Mouse (Mus musculus): Measurements from ENCODE around the gene Zfp995. TPM values are rescaled to one million over a fixed set of nuclear protein-coding genes. Genes with fewer than 3 reads are reported as not detected.
"Not testable (repeated sequence)": the region's sequence is repeated elsewhere in the genome, so short reads cannot be mapped to it uniquely, and the experiment has no call there.

Gene Zfp995
- 1 to 10 TPM; 1.6 TPM for total RNA-seq (2021)
- long read RNA-seq, experiment 1, partial matches to known transcripts: 3 of 6 reads
- long read RNA-seq, experiment 1, other reads (novel, unspliced or antisense): 2 of 6 reads
- long read RNA-seq, experiment 2, partial matches to known transcripts: 2 of 5 reads
- long read RNA-seq, experiment 2, other reads (novel, unspliced or antisense): 2 of 5 reads

DNA sequence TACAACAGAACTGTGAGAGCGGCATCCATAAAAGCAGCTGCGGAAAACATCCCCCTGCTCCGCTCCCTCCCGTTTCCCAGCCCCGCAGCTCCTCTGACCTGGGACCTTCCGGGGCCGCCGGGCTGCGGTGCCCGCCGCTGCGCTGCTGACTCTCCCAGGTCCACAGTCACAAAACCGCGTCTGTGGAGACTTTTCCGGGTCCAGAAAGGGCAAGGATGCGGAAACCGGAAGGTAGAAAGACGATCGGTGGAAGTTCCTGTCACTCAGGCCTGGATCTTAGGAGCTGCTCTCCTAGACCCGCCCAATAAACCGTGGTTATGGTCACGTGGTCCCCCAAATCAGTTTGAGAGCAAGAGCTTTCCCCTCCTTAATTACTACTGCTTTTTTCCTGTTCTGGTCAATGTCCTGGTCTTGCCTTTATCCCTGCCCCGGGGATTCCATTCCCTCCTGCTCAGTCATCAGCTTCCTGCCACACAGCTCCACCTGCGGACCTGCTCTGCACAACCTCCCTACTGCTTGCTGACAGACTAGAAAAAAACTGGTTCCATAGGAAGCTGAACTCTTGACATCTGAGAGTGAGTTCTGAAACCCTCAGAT, at the start of gene Zfp995:
Gene Zfp995, minus strand, starts transcription at position 471 of the 597 bp plus-strand sequence.
- peak; percentile 52 to 68 for DNase-seq
- intact Hi-C loops (cut with DNase I): not testable (repeated sequence)

DNA sequence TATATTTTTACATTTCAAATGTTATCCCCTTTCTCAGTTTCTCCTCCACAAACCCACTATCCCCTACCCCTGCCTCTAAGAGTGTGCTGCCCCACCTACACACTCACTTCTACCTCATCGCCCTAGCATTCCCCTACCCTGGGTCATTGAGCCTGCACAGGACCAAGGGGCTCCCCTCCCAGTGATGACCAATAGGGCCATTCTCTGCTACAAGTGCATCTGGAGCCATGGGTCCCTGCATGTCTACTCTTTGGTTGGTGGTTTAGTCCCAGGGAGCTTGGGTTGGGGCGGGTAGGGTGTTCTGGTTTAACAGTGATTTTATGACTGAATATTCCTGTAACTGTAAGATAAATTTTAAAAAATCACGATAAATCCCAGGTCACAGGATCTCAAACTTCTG, 687 bp downstream of the Zfp995 start:
- DNase-seq: no peak
- intact Hi-C loops (cut with DNase I): no loop called here

DNA sequence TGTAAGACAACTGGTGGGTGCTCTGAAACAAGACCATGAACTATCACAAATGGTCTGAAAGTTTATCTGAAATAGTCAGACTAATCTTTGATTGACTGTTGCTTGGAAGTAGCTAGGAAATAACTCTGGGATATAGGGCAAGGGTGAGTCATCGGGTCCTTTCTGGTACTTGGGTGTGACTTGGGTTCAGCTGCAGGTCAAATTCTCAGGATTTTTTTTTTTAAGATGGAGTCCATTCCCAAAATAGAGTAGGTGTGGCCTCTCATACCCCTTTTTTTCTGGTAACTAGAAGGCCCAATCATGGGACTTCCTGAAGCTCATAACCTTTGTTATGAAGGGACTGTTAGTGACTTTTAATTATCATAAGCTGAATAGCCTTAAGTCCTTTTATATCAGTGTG, 38.5 kb downstream of the Zfp995 start:
- intact Hi-C loops (cut with DNase I): no loop called here

DNA sequence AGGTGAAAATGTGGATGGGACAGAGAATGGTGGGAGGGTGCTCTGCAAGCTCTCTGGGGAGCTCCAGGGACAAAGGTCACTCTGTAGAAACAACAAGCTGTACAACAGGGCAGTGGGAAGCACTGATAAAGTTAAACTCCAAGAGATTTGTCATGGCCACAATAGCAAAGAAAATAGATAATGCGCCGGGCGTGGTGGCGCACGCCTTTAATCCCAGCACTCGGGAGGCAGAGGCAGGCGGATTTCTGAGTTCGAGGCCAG, 63.5 kb downstream of the Zfp995 start:
- DNase-seq; intact Hi-C loops (cut with DNase I): not testable (repeated sequence)

More for the DNA sequence above, 38.5 kb downstream of the Zfp995 start:
- DNase-seq: no peak

DNA sequence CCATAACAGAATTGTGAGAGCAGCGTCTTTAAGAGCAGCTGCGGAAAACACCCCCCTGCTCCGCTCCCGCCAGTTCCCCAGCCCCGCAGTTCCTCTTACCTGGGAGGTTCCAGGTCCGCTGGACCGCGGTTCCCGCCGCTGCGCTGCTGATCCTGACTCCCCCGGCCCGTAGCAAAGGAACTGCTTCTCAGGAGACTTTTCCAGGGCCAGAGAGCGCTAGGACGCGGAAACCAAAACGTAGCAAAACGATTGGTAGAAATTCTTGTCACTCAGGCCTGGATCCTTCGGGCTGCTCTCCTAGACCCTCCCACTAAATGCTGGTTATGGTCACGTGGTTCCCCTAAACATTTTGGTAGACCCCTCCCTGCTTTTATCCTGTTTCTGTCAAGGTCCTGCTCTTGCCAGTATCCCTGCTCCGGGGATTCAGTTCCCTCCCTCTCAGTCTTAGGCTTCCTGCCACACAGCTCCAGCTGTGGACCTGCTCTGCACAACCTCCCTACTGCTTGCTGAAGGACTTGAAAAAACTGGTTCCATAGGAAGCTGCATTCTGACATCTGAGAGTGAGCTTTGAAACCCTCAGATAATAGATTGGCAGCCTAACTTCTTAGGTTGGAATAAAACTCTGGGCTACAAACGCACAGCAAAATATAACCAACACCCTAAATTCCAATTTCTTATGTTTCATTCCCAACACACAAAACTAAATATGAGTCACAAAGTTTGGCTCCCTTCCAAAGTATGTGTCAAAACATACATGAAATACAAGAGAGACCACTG, 64.0 kb downstream of the Zfp995 start, which contains the start of gene Zfp820:
Gene Zfp820, minus strand, starts transcription at position 228 of the 777 bp plus-strand sequence.
- intact Hi-C loops (cut with DNase I): no loop called here
- DNase-seq: peak; percentile 55 to 70

DNA sequence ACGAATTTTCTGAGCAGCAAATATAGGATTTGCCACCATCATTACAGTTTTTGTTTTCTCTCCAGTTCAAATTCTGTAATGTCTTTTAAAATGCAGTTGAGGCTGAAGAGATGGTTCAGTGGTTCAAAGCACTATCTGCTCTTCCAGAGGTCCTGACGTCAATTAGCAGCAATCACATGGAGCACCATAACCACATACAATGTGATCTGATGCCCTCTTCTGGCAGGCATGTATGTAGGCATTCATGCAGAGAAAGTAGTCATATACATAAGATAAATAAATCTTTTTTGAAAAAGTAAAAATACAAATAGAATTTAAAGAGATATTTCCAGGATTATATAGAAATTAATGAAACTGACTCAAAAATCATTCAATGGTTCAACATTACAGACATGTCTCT, 71.2 kb downstream of the Zfp995 start:
- no peak for DNase-seq
- intact Hi-C loops (cut with DNase I): no loop called here

Other genes starting within 250 kb of the Zfp995 start
- 1 to 10 TPM; 1.3 to 1.6 TPM for gene Gm10226, start 218.1 kb downstream of the Zfp995 start, total RNA-seq (2021)
- 1 to 10 TPM; 2.6 to 2.9 TPM for gene Zfp760, start 202.2 kb downstream of the Zfp995 start, total RNA-seq (2021)
- gene Zfp229, start 179.1 kb downstream of the Zfp995 start, total RNA-seq (2021): 1 to 10 TPM; 7.4 to 7.5 TPM
- 1 to 10 TPM; 1.7 to 2.2 TPM for gene Zfp820, start 64.2 kb downstream of the Zfp995 start, total RNA-seq (2021)
- 1 to 10 TPM; 7.6 to 8.7 TPM for gene Zfp942, start 52.5 kb upstream of the Zfp995 start, total RNA-seq (2021)
- gene Zfp943, start 52.6 kb upstream of the Zfp995 start, total RNA-seq (2021): 10 to 100 TPM; 17.4 to 18.3 TPM